Mouse (Mus musculus) colon, adult 2 months (tissue): ENCODE data around the gene Gm6482. TPM values are rescaled to one million over a fixed set of nuclear protein-coding genes. Genes with fewer than 3 reads are reported as not detected.

ENCODE experiments used
- polyA plus RNA-seq: library from polyadenylated mRNA; depleted of rRNA; stranded (reverse); fragments of >200 nt; gene quantifications from 2 replicates; pipeline ENCODE4 v1.2.3, GENCODE M21; 2012; rRNA removed

The Gm6482 gene
- not detected in 2 replicates for polyA plus RNA-seq

DNA sequence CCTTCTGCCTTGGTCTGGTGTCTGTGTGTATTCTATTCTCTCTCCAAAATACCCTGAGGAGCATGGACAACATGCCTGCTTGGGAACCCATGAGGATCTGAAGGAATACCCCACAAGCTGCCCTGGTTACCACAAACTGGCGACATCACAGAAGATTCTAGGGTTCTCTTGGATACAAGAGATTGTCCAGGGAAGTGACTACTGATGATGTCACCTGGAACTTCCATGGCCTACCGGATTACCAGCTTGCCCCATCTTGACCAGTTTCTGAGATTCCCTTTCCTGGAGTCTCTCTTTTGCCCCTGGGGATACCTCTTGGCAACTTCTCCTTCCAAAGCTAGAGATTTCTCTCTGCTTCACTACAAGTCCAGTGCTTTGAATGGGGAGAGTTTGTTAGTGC, at the start of gene Gm6482:
TSS of gene Gm6482 (minus strand) at position 101 of the 400 bp plus-strand sequence.

DNA sequence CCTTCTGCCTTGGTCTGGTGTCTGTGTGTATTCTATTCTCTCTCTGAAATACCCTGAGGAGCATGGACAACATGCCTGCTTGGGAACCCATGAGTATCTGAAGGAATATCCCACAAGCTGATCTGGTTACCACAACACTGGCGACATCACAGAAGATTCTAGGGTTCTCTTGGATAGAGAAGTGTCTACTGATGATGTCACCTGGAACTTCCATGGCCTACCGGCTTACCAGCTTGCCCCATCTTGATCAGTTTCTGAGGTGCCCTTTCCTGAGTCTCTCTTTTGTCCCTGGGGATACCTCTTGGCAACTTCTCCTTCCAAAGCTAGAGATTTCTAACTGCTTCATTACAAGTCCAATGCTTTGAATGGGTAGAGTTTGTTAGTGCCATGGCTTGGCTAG, 45.3 kb upstream of the Gm6482 start, which contains the start of gene Gm7954:
TSS of gene Gm7954 (minus strand) at position 101 of the 400 bp plus-strand sequence.

DNA sequence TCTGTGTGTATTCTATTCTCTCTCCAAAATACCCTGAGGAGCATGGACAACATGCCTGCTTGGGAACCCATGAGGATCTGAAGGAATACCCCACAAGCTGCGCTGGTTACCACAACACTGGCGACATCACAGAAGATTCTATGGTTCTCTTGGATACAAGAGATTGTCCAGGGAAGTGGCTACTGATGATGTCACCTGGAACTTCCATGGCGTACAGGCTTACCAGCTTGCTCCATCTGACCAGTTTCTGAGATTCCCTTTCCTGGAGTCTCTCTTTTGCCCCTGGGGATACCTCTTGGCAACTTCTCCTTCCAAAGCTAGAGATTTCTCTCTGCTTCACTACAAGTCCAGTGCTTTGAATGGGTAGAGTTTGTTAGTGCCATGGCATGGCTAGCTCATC, 21.8 kb downstream of the Gm6482 start, which contains the start of gene Gm7945:
TSS of gene Gm7945 (minus strand) at position 101 of the 400 bp plus-strand sequence.

Other genes starting within 250 kb of the Gm6482 start
- gene Sftpd, start 223.1 kb downstream of the Gm6482 start, polyA plus RNA-seq = not detected in 2 replicates
- gene Gm2832, start 129.5 kb downstream of the Gm6482 start, polyA plus RNA-seq = not detected in 2 replicates
- not detected in 2 replicates for gene Gm5798, start 59.7 kb downstream of the Gm6482 start, polyA plus RNA-seq
- not detected in 2 replicates for gene Gm7945, start 21.9 kb downstream of the Gm6482 start, polyA plus RNA-seq
- not detected in 2 replicates for gene Gm7954, start 45.2 kb upstream of the Gm6482 start, polyA plus RNA-seq
- gene Gm3486, start 81.2 kb upstream of the Gm6482 start, polyA plus RNA-seq = not detected in 2 replicates
- not detected in 2 replicates for gene Gm7970, start 147.3 kb upstream of the Gm6482 start, polyA plus RNA-seq
- gene 1700049E17Rik2, start 164.9 kb upstream of the Gm6482 start, polyA plus RNA-seq = not detected in 2 replicates
- gene Gm3072, start 216.3 kb upstream of the Gm6482 start, polyA plus RNA-seq = not detected in 2 replicates
- not detected in 2 replicates for gene Gm3676, start 238.2 kb upstream of the Gm6482 start, polyA plus RNA-seq